Mouse (Mus musculus): ENCODE measurements around the gene Efr3b. TPM values are rescaled to one million over a fixed set of nuclear protein-coding genes. Genes with fewer than 3 reads are reported as not detected.
A peak's percentile ranks its signal among the peaks of the same experiment; 100 is the strongest.

The Efr3b gene
- polyA plus RNA-seq, 1 experiment from 2014 or later = 3.1 TPM

GRCm38 (mm10) chr12:3919423-3919822 is 119.3 kb downstream of the Efr3b start:
- Histone ChIP-seq H3K27ac (ENCODE audit: low read depth, low read length) (no peak overlapping the region), H3K9me3 (ENCODE audit: control insufficient read depth, low read length) (no peaks in the 10 kb centered on the region), H3K4me3 (ENCODE audit: low read length) (no peak overlapping the region), H3K9ac (ENCODE audit: low read depth, low read length) (no peak overlapping the region), H3K4me2 (replicated peaks; ENCODE audit: low read depth, low read length) (no peak overlapping the region), H3K27me3 (ENCODE audit: control insufficient read depth, insufficient read depth, low read length) (no peaks in the 10 kb centered on the region), H3K4me1 (ENCODE audit: control insufficient read depth, insufficient read depth, low read length) (peaks cover 9% of the 10 kb centered on the region), H3K36me3 (ENCODE audit: control insufficient read depth, insufficient read depth, low read length) (0 out of 2 replicates have a peak, but pooled peaks cover 5% of the 10 kb centered on the region)
- 78% methylated on average over 3 of the region's 3 CpGs for WGBS
- no peak for ATAC-seq (ENCODE audit: low FRiP score, low TSS enrichment)

GRCm38 (mm10) chr12:3918577-3918976 is 120.1 kb downstream of the Efr3b start:
- no peak overlapping the region for H3K27ac ChIP-seq (ENCODE audit: low read depth, low read length)
- H3K9ac ChIP-seq (ENCODE audit: low read depth, low read length) = no peak overlapping the region
- no peak overlapping the region for H3K4me2 ChIP-seq (replicated peaks; ENCODE audit: low read depth, low read length)
- H3K27me3 ChIP-seq (ENCODE audit: control insufficient read depth, insufficient read depth, low read length) = no peaks in the 10 kb centered on the region
- 56% methylated on average over 3 of the region's 3 CpGs for WGBS
- no peak for ATAC-seq (ENCODE audit: low FRiP score, low TSS enrichment)
- peaks cover 6% of the 10 kb centered on the region; the same call in 1 of the 2 replicates for H3K36me3 ChIP-seq (ENCODE audit: control insufficient read depth, insufficient read depth, low read length)
- peaks cover 9% of the 10 kb centered on the region for H3K4me1 ChIP-seq (ENCODE audit: control insufficient read depth, insufficient read depth, low read length)
- no peak overlapping the region for H3K4me3 ChIP-seq (ENCODE audit: low read length)
- no peaks in the 10 kb centered on the region for H3K9me3 ChIP-seq (ENCODE audit: control insufficient read depth, low read length)

- H3K27ac ChIP-seq (ENCODE audit: low read depth, low read length) = 0 out of 2 replicates have a peak overlapping the region, but pooled peaks have one; percentile 30
- H3K27me3 ChIP-seq (ENCODE audit: control insufficient read depth, insufficient read depth, low read length) = no peaks in the 10 kb centered on the region
- ATAC-seq (ENCODE audit: low FRiP score, low TSS enrichment) = peak; percentile 72
- WGBS = 17% methylated on average over 14 of the region's 14 CpGs
- H3K4me1 ChIP-seq (ENCODE audit: control insufficient read depth, insufficient read depth, low read length) = peaks cover 9% of the 10 kb centered on the region
- H3K4me3 ChIP-seq (ENCODE audit: low read length) = no peak overlapping the region
- H3K9me3 ChIP-seq (ENCODE audit: control insufficient read depth, low read length) = no peaks in the 10 kb centered on the region
- H3K4me2 ChIP-seq (replicated peaks; ENCODE audit: low read depth, low read length) = no peak overlapping the region; the same call in 1 of the 2 replicates
- no peak overlapping the region for H3K9ac ChIP-seq (ENCODE audit: low read depth, low read length)
- H3K36me3 ChIP-seq (ENCODE audit: control insufficient read depth, insufficient read depth, low read length) = peaks cover 6% of the 10 kb centered on the region; the same call in 1 of the 2 replicates
These were observed 120.9 kb downstream of the Efr3b start for GRCm38 (mm10) chr12:3917668-3918341.

GRCm38 (mm10) chr12:3915852-3916251 is 122.9 kb downstream of the Efr3b start:
- Histone ChIP-seq H3K4me1 (ENCODE audit: control insufficient read depth, insufficient read depth, low read length) (peaks cover 9% of the 10 kb centered on the region), H3K9ac (ENCODE audit: low read depth, low read length) (no peak overlapping the region), H3K36me3 (ENCODE audit: control insufficient read depth, insufficient read depth, low read length) (peaks cover 6% of the 10 kb centered on the region; the same call in 1 of the 2 replicates), H3K27me3 (ENCODE audit: control insufficient read depth, insufficient read depth, low read length) (no peaks in the 10 kb centered on the region), H3K27ac (ENCODE audit: low read depth, low read length) (no peak overlapping the region), H3K9me3 (ENCODE audit: control insufficient read depth, low read length) (no peaks in the 10 kb centered on the region), H3K4me2 (replicated peaks; ENCODE audit: low read depth, low read length) (no peak overlapping the region), H3K4me3 (ENCODE audit: low read length) (no peak overlapping the region)
- WGBS = 71% methylated on average over 3 of the region's 3 CpGs
- ATAC-seq (ENCODE audit: low FRiP score, low TSS enrichment) = no peak

Other genes with a start within 250 kb of the Efr3b start
- 59.9 and 87.9 TPM in 2 replicates for gene Dnmt3a, start 232.9 kb downstream of the Efr3b start, polyA plus RNA-seq (2014; fragmentation: Nextera tagmentation; extraction: Ambion mirVana)
- 3.6 and 4.8 TPM in 2 replicates for gene Pomc, start 84.0 kb downstream of the Efr3b start, polyA plus RNA-seq (2014; fragmentation: Nextera tagmentation; extraction: Ambion mirVana)
- gene Dnajc27, start 43.7 kb upstream of the Efr3b start, polyA plus RNA-seq (2014; fragmentation: Nextera tagmentation; extraction: Ambion mirVana) = 5.0 and 8.8 TPM in 2 replicates
- 4.3 and 7.4 TPM in 2 replicates for gene Adcy3, start 94.2 kb upstream of the Efr3b start, polyA plus RNA-seq (2014; fragmentation: Nextera tagmentation; extraction: Ambion mirVana)
- gene Ptrhd1, start 195.1 kb upstream of the Efr3b start, polyA plus RNA-seq (2014; fragmentation: Nextera tagmentation; extraction: Ambion mirVana) = 7.6 and 8.8 TPM in 2 replicates
- 12.0 and 15.4 TPM in 2 replicates for gene Cenpo, start 195.4 kb upstream of the Efr3b start, polyA plus RNA-seq (2014; fragmentation: Nextera tagmentation; extraction: Ambion mirVana)